Mouse (Mus musculus): ENCODE data around the gene Lmnb2.

DNA sequence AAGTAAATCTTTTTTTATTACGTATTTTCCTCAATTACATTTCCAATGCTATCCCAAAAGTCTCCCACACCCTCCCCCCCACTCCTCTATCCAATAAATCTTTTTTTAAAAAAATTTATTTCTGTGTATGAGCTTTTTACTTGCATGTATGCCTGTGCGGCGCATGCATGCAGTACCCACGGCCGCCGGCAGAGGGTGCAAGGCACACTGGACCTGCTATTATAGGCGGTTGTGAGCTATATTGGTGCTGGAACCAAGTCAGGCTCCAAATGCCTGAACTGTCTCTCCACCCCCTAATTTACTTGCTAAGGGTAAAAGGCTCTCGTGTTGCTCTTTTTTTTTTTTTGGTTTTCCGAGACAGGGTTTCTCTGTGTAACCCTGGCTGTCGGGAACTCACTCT is 36.7 kb downstream of the Lmnb2 start:
- peak; percentile 85 for TF ChIP-seq CTCF (IDR thresholded peaks at IDR 0.05)
- no peak for TF ChIP-seq EP300 (IDR thresholded peaks at IDR 0.05)

Measured in lung, postnatal 0 days (tissue).